Comparison of ENCODE assay signal across 21 mouse cellular contexts in genomic region chrX:88089873-88090272, GRCm38 (mm10). TPM values are rescaled to one million over a fixed set of nuclear protein-coding genes. Genes with fewer than 3 reads are reported as not detected.
"Had no signal": no experiment of that assay in that cellular context is flagged by ENCODE, and none has a peak within 500 bp of the region (broad histone marks: within the 10 kb centered on the region; RNA-seq: fewer than 3 reads in every experiment).

No protein-coding gene starts in this region.

- H3K4me3 ChIP-seq: neural tube, embryonic 12.5 days; neural tube, embryonic 13.5 days; neural tube, embryonic 15.5 days; stomach, embryonic 15.5 days had no signal

- DNase-seq: retina, postnatal 1 day; right cerebral cortex, adult 18-20 months; right cerebral cortex, postnatal 14 days; right cerebral cortex, postnatal 25 days; right cerebral cortex, postnatal 4 days; spleen, adult 18-20 months; thymus, adult 18-20 months; thymus, adult 2 months; thymus, postnatal 14 days; thymus, postnatal 25 days; thymus, postnatal 36 days; thymus, postnatal 4 days had no signal

- H3K27me3 ChIP-seq: neural tube, embryonic 12.5 days; neural tube, embryonic 13.5 days; neural tube, embryonic 15.5 days; stomach, embryonic 15.5 days had no signal

- H3K9ac ChIP-seq: neural tube, embryonic 12.5 days; neural tube, embryonic 13.5 days; neural tube, embryonic 15.5 days; stomach, embryonic 15.5 days had no signal

- H3K27ac ChIP-seq: neural tube, embryonic 12.5 days; neural tube, embryonic 13.5 days; neural tube, embryonic 15.5 days; stomach, embryonic 15.5 days had no signal

- H3K4me2 ChIP-seq: neural tube, embryonic 12.5 days; neural tube, embryonic 13.5 days; neural tube, embryonic 15.5 days; stomach, embryonic 15.5 days had no signal

- H3K36me3 ChIP-seq: neural tube, embryonic 12.5 days; neural tube, embryonic 13.5 days; neural tube, embryonic 15.5 days; stomach, embryonic 15.5 days had no signal

- H3K4me1 ChIP-seq: neural tube, embryonic 12.5 days; neural tube, embryonic 13.5 days; neural tube, embryonic 15.5 days; stomach, embryonic 15.5 days had no signal

- H3K9me3 ChIP-seq: neural tube, embryonic 12.5 days; neural tube, embryonic 13.5 days; neural tube, embryonic 15.5 days; stomach, embryonic 15.5 days had no signal

RNA-seq across cellular contexts. Expression of gene Il1rapl1, which starts 25.6 kb away (rescaled TPM):
- total RNA-seq: neutrophil, adult 5-6 weeks had no signal
- polyA plus RNA-seq: small intestine, adult 2 months; spleen, adult 2 months; testis, adult 2 months; thymus, adult 2 months; thymus, postnatal 0 days had no signal
